Mouse (Mus musculus) megakaryocyte, embryonic 14.5 days (primary cell): Measurements from ENCODE around the gene Fgfr2.

Source experiments
- FLI1 ChIP-seq: IDR thresholded peaks from 2 replicates; pipeline ENCODE4 v1.6.1; 2012; ENCODE audit warnings: low read length, inconsistent platforms, mixed read lengths
- GATA1 ChIP-seq: IDR thresholded peaks from 3 replicates; pipeline ENCODE4 v1.6.1; 2012; ENCODE audit warnings: mixed read lengths, low read length, inconsistent platforms, borderline replicate concordance

- TF ChIP-seq FLI1, result no peak
- no peak for TF ChIP-seq GATA1
These were observed 2552.7 kb downstream of the Fgfr2 start for GRCm38 (mm10) chr7:130570472-130570871.
